Mouse (Mus musculus) liver, embryonic 14.5 days (tissue): ENCODE data around the gene Espn.

Source experiments
- CTCF ChIP-seq: IDR thresholded peaks from 2 replicates; pipeline ENCODE4 v1.5.1; 2016; ENCODE audit warnings: antibody characterized with exemption, low read depth, control low read depth
- EP300 ChIP-seq: IDR thresholded peaks from 2 replicates; pipeline ENCODE4 v1.6.1; 2016; ENCODE audit warnings: antibody characterized with exemption, low read depth

DNA sequence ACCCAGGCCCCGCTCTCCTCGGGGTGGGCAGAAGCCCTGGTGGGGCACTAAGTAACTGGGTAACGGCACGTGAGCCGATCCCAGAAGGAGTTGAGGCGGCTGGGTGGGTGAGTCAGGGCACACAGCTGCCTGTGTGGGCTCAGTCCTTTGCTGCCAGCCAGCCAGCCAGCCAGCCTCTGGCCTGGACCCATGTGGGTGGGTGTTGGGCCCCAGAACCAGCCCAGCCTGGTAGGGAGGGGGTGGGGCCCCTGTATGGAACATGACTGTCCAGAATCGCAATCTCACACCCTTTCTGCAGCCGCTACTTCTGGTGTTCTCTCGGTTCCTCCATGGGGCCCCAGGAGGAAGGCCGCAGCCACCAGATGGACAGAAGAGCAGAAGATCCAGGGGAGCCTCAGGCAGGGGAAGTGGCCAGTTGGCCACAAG is 74.1 kb downstream of the Espn start:
- TF ChIP-seq CTCF (no peak), EP300 (no peak)
